Mouse (Mus musculus) gastrocnemius, postnatal 14 days (tissue): ENCODE results near the gene Sema3a. TPM values are rescaled to one million over a fixed set of nuclear protein-coding genes. Genes with fewer than 3 reads are reported as not detected.

ENCODE experiments used
- DNase-seq: peaks from one replicate; pipeline ENCODE4 v3.0.0; 2021; ENCODE audit warnings: mixed read lengths
- intact Hi-C: fragments of 180-260 bp; cut with DNase I; formaldehyde crosslinking; loops from one replicate; pipeline ENCODE4 v1.15.1; 2025; ENCODE audit warnings: low total_unique reads
- long read RNA-seq, 2 experiments: library from polyadenylated mRNA; stranded (forward); transcript quantifications; one replicate each; pipeline ENCODE4 v2.0.0; 2021
- total RNA-seq, 2 experiments: library from RNA; stranded (reverse); gene quantifications; 2 replicates each; pipeline ENCODE4 v1.2.3; 2021

The Sema3a gene
- total RNA-seq: 1 to 10 TPM; 3.7 to 4.7 TPM
- long read RNA-seq, experiment 1, full-length matches to known transcripts: 3 of 3 reads
- long read RNA-seq, experiment 1, partial matches to known transcripts: 0 of 3 reads
- long read RNA-seq, experiment 1, other reads (novel, unspliced or antisense): 0 of 3 reads
- long read RNA-seq, experiment 2, full-length matches to known transcripts: 3 of 6 reads
- long read RNA-seq, experiment 2, partial matches to known transcripts: 0 of 6 reads
- long read RNA-seq, experiment 2, other reads (novel, unspliced or antisense): 3 of 6 reads

- no peak for DNase-seq
- intact Hi-C loops: no loop called here
These were observed at the start of gene Sema3a for GRCm38 (mm10) chr5:13125241-13125692. Sema3a (plus strand) TSS chr5:13125414.

GRCm38 (mm10) chr5:13084777-13085439 lies 40.3 kb upstream of the Sema3a start:
- intact Hi-C loops: no loop called here
- DNase-seq: no peak

GRCm38 (mm10) chr5:13090431-13090830 lies 34.8 kb upstream of the Sema3a start:
- no peak for DNase-seq
- intact Hi-C loops: no loop called here

GRCm38 (mm10) chr5:13109522-13109921 lies 15.7 kb upstream of the Sema3a start:
- intact Hi-C loops: no loop called here
- DNase-seq: no peak

GRCm38 (mm10) chr5:13117236-13117635 lies 8.0 kb upstream of the Sema3a start:
- no peak for DNase-seq
- intact Hi-C loops: no loop called here

- intact Hi-C loops: no loop called here
- no peak for DNase-seq
These were observed 543 bp downstream of the Sema3a start for GRCm38 (mm10) chr5:13125757-13126156.

GRCm38 (mm10) chr5:13126196-13126595 lies 982 bp downstream of the Sema3a start:
- DNase-seq: no peak
- intact Hi-C loops: no loop called here

GRCm38 (mm10) chr5:13127121-13127520 lies 1.9 kb downstream of the Sema3a start:
- intact Hi-C loops: no loop called here
- DNase-seq: no peak

- no peak for DNase-seq
- intact Hi-C loops: no loop called here
These were observed 19.7 kb downstream of the Sema3a start for GRCm38 (mm10) chr5:13144733-13145457.

GRCm38 (mm10) chr5:13149909-13150308 lies 24.7 kb downstream of the Sema3a start:
- DNase-seq: no peak
- intact Hi-C loops: no loop called here

GRCm38 (mm10) chr5:13151002-13151401 lies 25.8 kb downstream of the Sema3a start:
- intact Hi-C loops: no loop called here
- DNase-seq: no peak

GRCm38 (mm10) chr5:13157761-13158612 lies 32.8 kb downstream of the Sema3a start:
- no peak for DNase-seq
- intact Hi-C loops: no loop called here

GRCm38 (mm10) chr5:13182186-13182585 lies 57.0 kb downstream of the Sema3a start:
- intact Hi-C loops: no loop called here
- no peak for DNase-seq

- intact Hi-C loops: no loop called here
- no peak for DNase-seq
These were observed 72.7 kb downstream of the Sema3a start for GRCm38 (mm10) chr5:13197886-13198285.

- intact Hi-C loops: no loop called here
- DNase-seq: no peak
These were observed 74.5 kb downstream of the Sema3a start for GRCm38 (mm10) chr5:13199709-13200108.

GRCm38 (mm10) chr5:13255353-13255752 lies 130.1 kb downstream of the Sema3a start:
- no peak for DNase-seq
- intact Hi-C loops: no loop called here

- intact Hi-C loops: no loop called here
- no peak for DNase-seq
These were observed 131.1 kb downstream of the Sema3a start for GRCm38 (mm10) chr5:13256321-13256720.

- intact Hi-C loops: no loop called here
- DNase-seq: no peak
These were observed 137.9 kb downstream of the Sema3a start for GRCm38 (mm10) chr5:13263087-13263486.

- intact Hi-C loops: no loop called here
- no peak for DNase-seq
These were observed 138.3 kb downstream of the Sema3a start for GRCm38 (mm10) chr5:13263539-13263938.

- intact Hi-C loops: no loop called here
- DNase-seq: no peak
These were observed 187.5 kb downstream of the Sema3a start for GRCm38 (mm10) chr5:13312667-13313066.
